Mouse (Mus musculus) intestine, embryonic 16.5 days (tissue): ENCODE data around the gene Apoa5. TPM values are rescaled to one million over a fixed set of nuclear protein-coding genes. Genes with fewer than 3 reads are reported as not detected.

Source experiments
- ATAC-seq: fragments of 200-750 bp; cut with Nextera tagmentation; 2 replicates; pipeline ENCODE4 v1.8.0; 2017; ENCODE audit warnings: moderate TSS enrichment, moderate library complexity
- H3K27ac ChIP-seq: fragments of 300-500 bp; sonication (generic); 2 replicates; pipeline ENCODE4 v1.5.1; 2014; ENCODE audit warnings: mild to moderate bottlenecking, low read length
- H3K27me3 ChIP-seq: fragments of 300-500 bp; sonication (generic); replicated peaks from 2 replicates; pipeline ENCODE4 v1.6.1; 2014; ENCODE audit warnings: low read length, control low read depth, mixed read lengths; ENCODE audit not compliant: control insufficient read depth, insufficient read depth
- H3K36me3 ChIP-seq: fragments of 300-500 bp; sonication (generic); 2 replicates; pipeline ENCODE4 v1.6.1; 2014; ENCODE audit warnings: low read length, control low read depth; ENCODE audit not compliant: control insufficient read depth, insufficient read depth
- H3K4me1 ChIP-seq: fragments of 300-500 bp; sonication (generic); 2 replicates; pipeline ENCODE4 v1.6.1; 2014; ENCODE audit warnings: low read length, control low read depth, mixed read lengths; ENCODE audit not compliant: control insufficient read depth, insufficient read depth
- H3K4me2 ChIP-seq: fragments of 300-500 bp; sonication (generic); 2 replicates; pipeline ENCODE4 v1.6.1; 2014; ENCODE audit warnings: low read depth, low read length, control low read depth
- H3K4me3 ChIP-seq: fragments of 300-500 bp; sonication (generic); 2 replicates; pipeline ENCODE4 v1.5.1; 2014; ENCODE audit warnings: mild to moderate bottlenecking, low read length
- H3K9ac ChIP-seq: fragments of 300-500 bp; sonication (generic); 2 replicates; pipeline ENCODE4 v1.6.1; 2014; ENCODE audit warnings: low read depth, low read length
- H3K9me3 ChIP-seq: fragments of 300-500 bp; sonication (generic); 2 replicates; pipeline ENCODE4 v1.6.1; 2016; ENCODE audit warnings: low read length, control low read depth; ENCODE audit not compliant: control insufficient read depth
- WGBS: fragments of 180-500 bp; shearing (Covaris S2); extraction: QIAGEN DNeasy Blood & Tissue Kit; methylation state at CpG from one replicate; pipeline ENCODE4 v1.1.7; 2014; 5-methylcytosine and 5-hydroxymethylcytosine counted together
- polyA plus RNA-seq: library from polyadenylated mRNA; unstranded; fragments of >200 nt; fragmentation: Nextera tagmentation; extraction: Ambion mirVana; gene quantifications from 2 replicates; pipeline ENCODE4 v1.2.1, GENCODE M21; 2015

Gene Apoa5
- polyA plus RNA-seq, result 0.33 and 0.35 TPM in 2 replicates

DNA sequence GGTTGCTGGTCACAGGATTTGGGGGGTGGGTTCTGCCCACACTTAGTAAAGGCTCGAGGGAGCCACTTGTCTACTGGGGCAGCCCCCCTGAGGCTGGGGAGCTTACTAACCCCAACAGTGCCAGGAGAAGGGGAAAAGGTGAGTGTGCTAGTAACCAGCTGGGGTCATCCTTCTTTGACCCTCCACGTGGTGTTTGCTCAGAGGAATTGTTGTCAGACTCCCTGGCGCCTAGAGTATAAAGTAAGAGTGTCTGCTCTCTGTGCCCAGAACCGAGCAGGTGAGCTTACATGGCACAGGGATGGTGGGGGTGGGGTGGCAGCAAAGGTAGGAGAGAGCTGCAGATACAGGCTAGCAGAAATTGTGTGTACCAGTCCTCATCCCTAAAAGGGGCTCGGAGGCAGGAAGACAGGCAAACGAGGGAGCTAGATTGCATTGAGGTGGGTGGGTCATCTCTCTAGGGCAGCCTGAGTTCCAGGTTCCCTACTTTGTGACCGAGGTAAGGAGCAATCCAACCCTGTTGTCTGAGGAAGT is at the start of gene Apoa5:
Gene Apoa5, plus strand, starts transcription at position 291 of the 531 bp plus-strand sequence.
- WGBS, result 40% methylated on average over 7 of the region's 7 CpGs

GRCm38 (mm10) chr9:46223090-46223489 is 45.3 kb upstream of the Apoa5 start:
- H3K9ac ChIP-seq, result 0 out of 2 replicates have a peak overlapping the region, but pooled peaks have one; percentile 15
- H3K27ac ChIP-seq, result peak overlapping the region; percentile 70
- 0 out of 2 replicates have a peak, but pooled peaks cover 6% of the 10 kb centered on the region for H3K36me3 ChIP-seq
- H3K9me3 ChIP-seq, result no peaks in the 10 kb centered on the region
- 90% methylated on average over 6 of the region's 6 CpGs for WGBS
- peaks cover 10% of the 10 kb centered on the region; the same call in 1 of the 2 replicates for H3K4me1 ChIP-seq
- no peak overlapping the region for H3K4me2 ChIP-seq
- no peak for ATAC-seq
- no peak overlapping the region for H3K4me3 ChIP-seq
- H3K27me3 ChIP-seq, result no peaks in the 10 kb centered on the region

More for the DNA sequence above, at the start of gene Apoa5:
- ATAC-seq, result no peak
- no peak within 1 kb of the TSS for H3K9ac ChIP-seq
- H3K27me3 ChIP-seq, result no peaks in the 10 kb centered on the region; the same call in 1 of the 2 replicates
- no peak within 1 kb of the TSS for H3K4me2 ChIP-seq
- no peaks in the 10 kb centered on the region for H3K9me3 ChIP-seq
- no peak within 1 kb of the TSS for H3K27ac ChIP-seq
- H3K4me3 ChIP-seq, result no peak within 1 kb of the TSS
- no peaks in the 10 kb centered on the region for H3K36me3 ChIP-seq
- H3K4me1 ChIP-seq, result no peaks in the 10 kb centered on the region

- 57% methylated on average over 3 of the region's 3 CpGs for WGBS
- ATAC-seq, result peak; percentile 78
- Histone ChIP-seq H3K9ac (0 out of 2 replicates have a peak overlapping the region, but pooled peaks have one; percentile 39), H3K27me3 (no peaks in the 10 kb centered on the region), H3K9me3 (no peaks in the 10 kb centered on the region), H3K27ac (peak overlapping the region; percentile 84), H3K4me1 (peaks cover 10% of the 10 kb centered on the region; the same call in 1 of the 2 replicates), H3K36me3 (0 out of 2 replicates have a peak, but pooled peaks cover 6% of the 10 kb centered on the region), H3K4me2 (no peak overlapping the region), H3K4me3 (no peak overlapping the region)
Observed at GRCm38 (mm10) chr9:46224101-46224500, 44.3 kb upstream of the Apoa5 start.

- Histone ChIP-seq H3K4me2 (no peak overlapping the region), H3K27ac (peak overlapping the region; percentile 84), H3K27me3 (no peaks in the 10 kb centered on the region), H3K4me3 (no peak overlapping the region), H3K9me3 (no peaks in the 10 kb centered on the region), H3K4me1 (peaks cover 13% of the 10 kb centered on the region; the same call in 1 of the 2 replicates), H3K9ac (peak overlapping the region; percentile 39; the same call in 1 of the 2 replicates), H3K36me3 (0 out of 2 replicates have a peak, but pooled peaks cover 6% of the 10 kb centered on the region)
- ATAC-seq, result no peak
- 69% methylated on average over 5 of the region's 5 CpGs for WGBS
Observed at GRCm38 (mm10) chr9:46224945-46225660, 43.3 kb upstream of the Apoa5 start.

- Histone ChIP-seq H3K4me1 (peaks cover 17% of the 10 kb centered on the region), H3K4me2 (no peak overlapping the region), H3K36me3 (no peaks in the 10 kb centered on the region), H3K27ac (peak overlapping the region; percentile 83), H3K27me3 (no peaks in the 10 kb centered on the region), H3K9ac (no peak overlapping the region), H3K9me3 (no peaks in the 10 kb centered on the region), H3K4me3 (no peak overlapping the region)
- peak; percentile 57 for ATAC-seq
- WGBS, result 65% methylated on average over 3 of the region's 3 CpGs
Observed at GRCm38 (mm10) chr9:46227064-46227614, 41.3 kb upstream of the Apoa5 start.

DNA sequence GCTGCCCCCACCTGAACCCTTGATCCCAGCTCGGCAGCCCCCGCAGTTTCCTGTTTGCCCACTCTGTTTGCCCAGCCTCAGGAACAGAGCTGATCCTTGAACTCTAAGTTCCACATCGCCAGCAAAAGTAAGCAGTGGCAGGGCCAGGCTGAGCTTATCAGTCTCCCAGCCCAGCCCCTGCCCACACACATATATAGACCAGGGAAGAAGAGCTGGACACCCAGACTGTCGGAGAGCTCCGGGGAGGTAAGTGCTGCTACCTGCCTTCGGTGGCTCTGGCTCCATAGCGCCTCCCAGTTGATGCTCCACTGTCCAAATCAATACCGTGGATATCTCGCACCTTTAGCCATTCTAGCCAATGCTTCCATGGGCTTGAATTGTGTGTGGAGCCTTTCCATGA is 39.9 kb upstream of the Apoa5 start, which contains the start of gene Apoa1:
Gene Apoa1, plus strand, starts transcription at position 90 of the 400 bp plus-strand sequence.
- peak within 1 kb of the TSS; percentile 54 for H3K4me3 ChIP-seq
- H3K36me3 ChIP-seq, result no peaks in the 10 kb centered on the region
- WGBS, result 48% methylated on average over 9 of the region's 9 CpGs
- peak; percentile 31 for ATAC-seq
- H3K9ac ChIP-seq, result peak within 1 kb of the TSS; percentile 74
- H3K4me2 ChIP-seq, result peak within 1 kb of the TSS; percentile 89
- H3K9me3 ChIP-seq, result no peaks in the 10 kb centered on the region
- peaks cover 14% of the 10 kb centered on the region for H3K4me1 ChIP-seq
- peak within 1 kb of the TSS; percentile 83 for H3K27ac ChIP-seq
- no peaks in the 10 kb centered on the region for H3K27me3 ChIP-seq

GRCm38 (mm10) chr9:46229573-46230449 is 38.6 kb upstream of the Apoa5 start:
- no peaks in the 10 kb centered on the region for H3K27me3 ChIP-seq
- peak overlapping the region; percentile 74 for H3K9ac ChIP-seq
- H3K4me2 ChIP-seq, result peak overlapping the region; percentile 89
- peak; percentile 68 for ATAC-seq
- peak overlapping the region; percentile 54 for H3K4me3 ChIP-seq
- WGBS, result 16% methylated on average over 37 of the region's 37 CpGs
- peak overlapping the region; percentile 82 for H3K27ac ChIP-seq
- H3K36me3 ChIP-seq, result no peaks in the 10 kb centered on the region
- H3K9me3 ChIP-seq, result no peaks in the 10 kb centered on the region
- peaks cover 8% of the 10 kb centered on the region for H3K4me1 ChIP-seq

DNA sequence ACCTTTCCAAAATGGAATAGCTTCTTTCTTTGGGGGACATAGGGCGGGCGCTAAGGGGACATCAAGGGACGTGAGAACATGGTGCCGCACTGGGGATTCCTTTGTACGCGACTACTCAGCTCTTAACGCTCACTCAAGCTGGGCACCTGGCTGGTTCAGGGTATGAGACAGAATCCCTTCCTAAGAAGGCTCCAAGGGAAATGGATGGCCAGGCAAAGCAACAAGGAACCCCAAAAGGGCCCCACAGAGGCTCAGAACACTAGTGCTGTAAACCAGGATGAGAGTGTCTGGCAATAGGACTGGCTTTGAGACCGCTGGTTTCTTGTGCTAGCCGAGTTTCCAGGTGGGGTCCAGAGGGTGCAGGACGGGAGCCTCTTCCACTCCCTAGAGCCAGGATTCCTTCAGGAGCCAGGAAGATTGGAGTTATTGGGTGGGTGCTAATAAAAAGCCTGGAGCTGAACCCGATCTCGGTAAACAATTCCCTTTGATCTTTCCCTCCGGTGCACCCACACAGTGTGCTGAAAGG is 37.9 kb upstream of the Apoa5 start:
- Histone ChIP-seq H3K27ac (peak overlapping the region; percentile 82), H3K4me2 (peak overlapping the region; percentile 89), H3K27me3 (no peaks in the 10 kb centered on the region), H3K4me1 (peaks cover 13% of the 10 kb centered on the region), H3K9me3 (no peaks in the 10 kb centered on the region), H3K36me3 (no peaks in the 10 kb centered on the region), H3K4me3 (peak overlapping the region; percentile 54), H3K9ac (peak overlapping the region; percentile 74)
- WGBS, result 7% methylated on average over 13 of the region's 13 CpGs
- ATAC-seq, result peak; percentile 1; the same call in 1 of the 2 replicates
